Mouse (Mus musculus): ENCODE data around the gene Cep19. TPM values are rescaled to one million over a fixed set of nuclear protein-coding genes. Genes with fewer than 3 reads are reported as not detected.
"Not testable (repeated sequence)": the region's sequence is repeated elsewhere in the genome, so short reads cannot be mapped to it uniquely, and the experiment has no call there.

The Cep19 gene
- polyA plus RNA-seq, 1 experiment from 2014 or later = 43.3 TPM

DNA sequence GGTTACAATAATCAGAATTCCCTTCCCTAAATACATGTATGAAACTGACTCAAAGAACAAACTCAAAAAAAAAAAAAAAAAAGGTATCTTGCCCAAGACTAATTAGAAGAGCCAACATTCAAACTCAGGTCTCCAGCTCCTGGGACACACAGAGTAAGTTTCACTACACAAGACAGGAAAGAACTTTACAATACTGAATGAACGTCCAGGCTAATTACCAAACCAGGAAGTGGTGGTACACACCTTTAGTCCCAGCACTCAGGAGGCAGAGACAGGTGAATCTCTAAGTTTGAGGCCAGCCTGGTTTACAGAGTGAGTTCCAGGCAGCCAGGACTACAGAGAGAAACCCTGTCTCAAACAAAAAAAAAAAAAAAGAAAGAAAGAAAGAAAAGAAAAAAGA is 23.8 kb upstream of the Cep19 start:
- ATAC-seq (replicated peaks; ENCODE audit: low FRiP score) = no peak
- Histone ChIP-seq H3K36me3 (ENCODE audit: control insufficient read depth, insufficient read depth, low read length) (no peaks in the 10 kb centered on the region), H3K9ac (ENCODE audit: low read length) (no peak overlapping the region), H3K4me1 (replicated peaks; ENCODE audit: control insufficient read depth, insufficient read depth, low read length) (0 out of 2 replicates have a peak, but pooled peaks cover 6% of the 10 kb centered on the region), H3K9me3 (ENCODE audit: control insufficient read depth, low read length) (no peaks in the 10 kb centered on the region), H3K27ac (ENCODE audit: low read depth, low read length) (no peak overlapping the region), H3K27me3 (ENCODE audit: control insufficient read depth, insufficient read depth, low read length) (no peaks in the 10 kb centered on the region), H3K4me2 (ENCODE audit: low read depth, low read length, severe bottlenecking) (no peak overlapping the region), H3K4me3 (ENCODE audit: low read depth, low read length) (no peak overlapping the region)
- no peak for DNase-seq (ENCODE audit: low spot score)
- 59% methylated on average over 1 of the region's 1 CpGs for WGBS

DNA sequence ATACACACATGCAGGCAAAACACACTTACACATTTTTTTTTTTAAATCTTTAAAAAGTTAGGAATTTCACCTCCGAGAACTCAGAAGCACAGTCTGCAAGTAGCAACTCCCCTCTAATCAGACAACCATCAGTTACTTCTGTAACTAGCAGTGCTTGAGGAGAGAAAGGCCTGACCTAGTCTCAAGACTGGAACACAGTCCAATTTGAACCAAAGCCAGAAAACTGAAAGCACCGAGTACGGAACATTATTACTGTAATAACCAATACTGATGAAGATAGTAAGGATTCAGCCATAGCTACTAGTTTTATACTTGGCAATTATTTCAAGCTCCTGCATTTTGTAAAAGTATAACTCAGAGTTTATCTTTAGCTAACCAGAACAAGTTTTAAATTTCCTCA is 23.2 kb upstream of the Cep19 start:
- Histone ChIP-seq H3K4me3 (ENCODE audit: low read depth, low read length) (no peak overlapping the region), H3K9me3 (ENCODE audit: control insufficient read depth, low read length) (no peaks in the 10 kb centered on the region), H3K4me1 (replicated peaks; ENCODE audit: control insufficient read depth, insufficient read depth, low read length) (0 out of 2 replicates have a peak, but pooled peaks cover 6% of the 10 kb centered on the region), H3K4me2 (ENCODE audit: low read depth, low read length, severe bottlenecking) (no peak overlapping the region), H3K27me3 (ENCODE audit: control insufficient read depth, insufficient read depth, low read length) (no peaks in the 10 kb centered on the region), H3K9ac (ENCODE audit: low read length) (no peak overlapping the region), H3K27ac (ENCODE audit: low read depth, low read length) (no peak overlapping the region), H3K36me3 (ENCODE audit: control insufficient read depth, insufficient read depth, low read length) (no peaks in the 10 kb centered on the region)
- ATAC-seq (replicated peaks; ENCODE audit: low FRiP score) (no peak), DNase-seq (ENCODE audit: low spot score) (no peak)
- 92% methylated on average over 3 of the region's 3 CpGs for WGBS

DNA sequence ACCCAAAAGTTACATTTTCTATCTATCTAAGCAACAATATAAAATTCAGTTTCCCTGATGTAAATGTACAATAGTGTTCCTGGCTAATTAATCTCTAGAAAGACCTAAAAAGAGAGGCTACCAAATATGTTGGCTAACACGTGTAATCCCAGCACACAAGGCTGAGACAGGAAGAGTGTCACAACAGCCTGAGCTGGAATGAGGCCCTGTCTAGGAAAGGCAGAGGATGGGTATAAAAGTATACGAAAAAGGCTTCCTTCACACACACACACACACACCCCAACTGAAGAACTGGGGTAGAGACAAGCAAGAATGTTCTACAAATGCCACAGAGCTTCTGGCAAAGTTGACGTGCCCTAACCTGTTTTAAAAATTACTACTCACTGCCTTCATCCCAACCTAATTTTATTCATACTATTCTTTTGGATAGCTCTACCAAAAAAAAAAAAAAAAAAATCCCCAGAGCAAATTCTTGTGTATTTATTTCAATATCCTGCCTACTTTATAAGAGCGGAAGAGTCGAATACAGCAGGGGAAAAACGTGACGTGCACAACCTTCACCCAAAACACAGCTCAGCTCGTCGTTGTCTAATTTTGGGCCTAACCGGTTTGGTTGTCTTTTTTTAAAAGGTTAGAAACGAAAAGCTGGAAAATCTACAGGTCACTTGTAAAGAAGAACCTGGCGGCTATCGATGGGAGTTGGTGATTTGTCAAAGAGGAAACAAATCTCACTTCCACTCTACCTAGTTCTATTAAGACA is 21.8 kb upstream of the Cep19 start:
- H3K27me3 ChIP-seq (ENCODE audit: control insufficient read depth, insufficient read depth, low read length) = no peaks in the 10 kb centered on the region
- H3K27ac ChIP-seq (ENCODE audit: low read depth, low read length) = no peak overlapping the region
- no peaks in the 10 kb centered on the region for H3K9me3 ChIP-seq (ENCODE audit: control insufficient read depth, low read length)
- no peaks in the 10 kb centered on the region for H3K36me3 ChIP-seq (ENCODE audit: control insufficient read depth, insufficient read depth, low read length)
- peak overlapping the region; percentile 67 for H3K4me2 ChIP-seq (ENCODE audit: low read depth, low read length, severe bottlenecking)
- ATAC-seq (replicated peaks; ENCODE audit: low FRiP score) = no peak
- peak overlapping the region; percentile 98 for H3K4me3 ChIP-seq (ENCODE audit: low read depth, low read length)
- 17% methylated on average over 13 of the region's 13 CpGs for WGBS
- H3K9ac ChIP-seq (ENCODE audit: low read length) = peak overlapping the region; percentile 99
- 0 out of 2 replicates have a peak, but pooled peaks cover 6% of the 10 kb centered on the region for H3K4me1 ChIP-seq (replicated peaks; ENCODE audit: control insufficient read depth, insufficient read depth, low read length)
- DNase-seq (ENCODE audit: low spot score) = no peak

DNA sequence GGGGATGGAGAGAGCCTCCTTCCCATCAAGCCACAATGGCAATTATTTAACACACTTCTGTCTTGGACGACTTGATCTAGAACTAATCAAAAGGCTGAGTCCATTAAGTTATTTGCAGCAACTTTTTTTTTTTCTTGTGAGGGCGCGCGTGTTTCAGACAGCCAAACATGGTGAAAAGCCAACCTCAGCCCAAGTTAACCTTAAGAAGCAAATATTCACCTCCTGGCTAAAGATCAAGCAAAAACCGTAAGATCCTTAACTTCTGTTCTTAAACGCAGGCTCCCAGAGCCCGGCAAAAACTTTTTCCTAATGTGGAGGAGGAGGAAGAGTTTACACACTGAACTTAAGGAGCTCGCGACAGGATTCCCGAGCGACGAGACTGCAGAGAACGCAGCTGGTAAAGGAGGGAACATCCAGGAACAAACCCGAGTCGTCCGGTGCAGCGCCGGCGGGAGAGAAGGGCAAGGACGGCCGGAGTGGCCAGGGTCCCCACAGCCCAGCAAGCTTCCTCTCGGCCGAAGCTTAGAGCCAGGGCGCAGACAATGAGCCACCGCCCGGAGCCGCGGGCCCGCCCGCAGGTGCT is 21.1 kb upstream of the Cep19 start:
- peak overlapping the region; percentile 98 for H3K4me3 ChIP-seq (ENCODE audit: low read depth, low read length)
- no peaks in the 10 kb centered on the region for H3K27me3 ChIP-seq (ENCODE audit: control insufficient read depth, insufficient read depth, low read length)
- peaks cover 2% of the 10 kb centered on the region for H3K36me3 ChIP-seq (ENCODE audit: control insufficient read depth, insufficient read depth, low read length)
- H3K4me1 ChIP-seq (replicated peaks; ENCODE audit: control insufficient read depth, insufficient read depth, low read length) = 0 out of 2 replicates have a peak, but pooled peaks cover 6% of the 10 kb centered on the region
- peak overlapping the region; percentile 92 for H3K27ac ChIP-seq (ENCODE audit: low read depth, low read length)
- WGBS = under 1% methylated on average over 25 of the region's 30 CpGs
- H3K4me2 ChIP-seq (ENCODE audit: low read depth, low read length, severe bottlenecking) = peak overlapping the region; percentile 67
- DNase-seq (ENCODE audit: low spot score) = no peak
- peak overlapping the region; percentile 99 for H3K9ac ChIP-seq (ENCODE audit: low read length)
- no peaks in the 10 kb centered on the region for H3K9me3 ChIP-seq (ENCODE audit: control insufficient read depth, low read length)
- ATAC-seq (replicated peaks; ENCODE audit: low FRiP score) = no peak

DNA sequence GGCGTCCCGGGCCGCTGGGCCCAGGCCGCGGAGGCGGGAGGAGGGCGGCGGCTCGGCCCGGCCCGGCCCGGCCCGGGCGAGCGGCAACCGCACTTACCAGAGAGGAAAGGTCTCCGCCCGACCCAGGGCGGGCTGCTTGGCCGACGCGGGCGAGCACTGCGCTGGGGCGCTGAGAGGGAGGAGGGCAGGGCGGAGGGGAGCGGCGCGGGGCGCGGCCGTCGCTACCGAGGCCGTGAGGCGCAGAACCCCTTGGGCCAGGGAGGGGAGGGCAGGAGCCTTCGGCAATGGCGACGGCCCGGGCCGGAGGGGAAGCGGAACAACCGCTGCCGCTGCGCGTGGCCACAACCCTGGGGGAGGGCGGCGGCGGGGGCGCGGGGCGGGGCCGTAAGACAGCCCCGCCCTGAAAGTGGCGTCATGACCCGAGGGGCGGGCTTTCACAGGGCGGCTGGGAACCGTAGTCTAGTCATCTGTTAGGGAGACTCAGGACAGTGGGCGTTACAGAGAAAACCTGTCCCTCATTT is 20.5 kb upstream of the Cep19 start, which contains the start of gene Pak2:
TSS of gene Pak2 (minus strand) at position 352 of the 521 bp plus-strand sequence.
- peaks cover 3% of the 10 kb centered on the region for H3K36me3 ChIP-seq (ENCODE audit: control insufficient read depth, insufficient read depth, low read length)
- no peaks in the 10 kb centered on the region for H3K27me3 ChIP-seq (ENCODE audit: control insufficient read depth, insufficient read depth, low read length)
- under 1% methylated on average over 42 of the region's 60 CpGs for WGBS
- peak within 1 kb of the TSS; percentile 98 for H3K4me3 ChIP-seq (ENCODE audit: low read depth, low read length)
- peak; percentile 95 for DNase-seq (ENCODE audit: low spot score)
- peak within 1 kb of the TSS; percentile 67 for H3K4me2 ChIP-seq (ENCODE audit: low read depth, low read length, severe bottlenecking)
- H3K9ac ChIP-seq (ENCODE audit: low read length) = peak within 1 kb of the TSS; percentile 99
- no peaks in the 10 kb centered on the region for H3K9me3 ChIP-seq (ENCODE audit: control insufficient read depth, low read length)
- peak; percentile 96 for ATAC-seq (replicated peaks; ENCODE audit: low FRiP score)
- H3K27ac ChIP-seq (ENCODE audit: low read depth, low read length) = peak within 1 kb of the TSS; percentile 92
- H3K4me1 ChIP-seq (replicated peaks; ENCODE audit: control insufficient read depth, insufficient read depth, low read length) = 0 out of 2 replicates have a peak, but pooled peaks cover 6% of the 10 kb centered on the region

DNA sequence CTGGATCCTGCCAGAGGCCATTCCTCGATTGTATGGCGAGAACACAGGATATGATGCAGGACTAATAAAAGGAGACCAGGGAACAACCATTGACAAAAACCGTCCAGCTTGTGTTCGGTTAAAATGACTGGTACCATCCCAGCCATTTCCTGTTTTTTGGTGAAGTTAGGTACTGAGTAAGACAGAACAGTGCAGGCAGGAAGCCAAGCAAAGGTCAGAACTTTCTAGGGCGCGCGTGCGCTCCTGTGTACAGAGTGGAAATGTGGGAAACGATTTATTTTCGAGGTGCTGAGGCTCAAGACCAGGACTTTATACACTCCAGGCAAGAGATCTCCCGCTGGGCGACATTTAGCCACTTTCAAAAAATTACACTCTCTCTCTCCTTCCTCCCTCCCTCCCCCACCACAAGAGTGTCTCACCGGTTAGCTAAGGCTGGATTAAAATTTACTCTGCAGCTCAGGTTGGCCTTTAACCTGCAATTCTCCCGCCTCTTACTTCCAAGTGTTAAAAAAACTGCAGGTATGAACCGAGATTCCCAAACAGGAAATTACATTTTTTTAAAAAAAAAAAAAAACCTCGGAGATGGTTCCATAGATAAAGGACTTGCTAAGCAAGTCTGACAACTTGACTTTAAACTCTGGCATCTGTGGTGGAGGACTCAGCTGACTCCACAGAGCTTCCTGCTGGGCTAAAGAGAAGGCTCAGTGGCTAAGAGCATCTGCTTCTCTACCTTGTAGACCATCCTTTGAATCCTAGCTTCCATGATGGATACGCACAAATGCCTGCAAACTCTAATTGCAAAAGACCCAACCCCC is 11.8 kb upstream of the Cep19 start:
- Histone ChIP-seq H3K4me3 (ENCODE audit: low read depth, low read length) (no peak overlapping the region), H3K9me3 (ENCODE audit: control insufficient read depth, low read length) (no peaks in the 10 kb centered on the region), H3K27me3 (ENCODE audit: control insufficient read depth, insufficient read depth, low read length) (no peaks in the 10 kb centered on the region), H3K4me1 (replicated peaks; ENCODE audit: control insufficient read depth, insufficient read depth, low read length) (no peaks in the 10 kb centered on the region), H3K36me3 (ENCODE audit: control insufficient read depth, insufficient read depth, low read length) (peaks cover 6% of the 10 kb centered on the region), H3K27ac (ENCODE audit: low read depth, low read length) (no peak overlapping the region), H3K4me2 (ENCODE audit: low read depth, low read length, severe bottlenecking) (no peak overlapping the region), H3K9ac (ENCODE audit: low read length) (no peak overlapping the region)
- 89% methylated on average over 17 of the region's 17 CpGs for WGBS
- no peak for DNase-seq (ENCODE audit: low spot score)
- no peak for ATAC-seq (replicated peaks; ENCODE audit: low FRiP score)

DNA sequence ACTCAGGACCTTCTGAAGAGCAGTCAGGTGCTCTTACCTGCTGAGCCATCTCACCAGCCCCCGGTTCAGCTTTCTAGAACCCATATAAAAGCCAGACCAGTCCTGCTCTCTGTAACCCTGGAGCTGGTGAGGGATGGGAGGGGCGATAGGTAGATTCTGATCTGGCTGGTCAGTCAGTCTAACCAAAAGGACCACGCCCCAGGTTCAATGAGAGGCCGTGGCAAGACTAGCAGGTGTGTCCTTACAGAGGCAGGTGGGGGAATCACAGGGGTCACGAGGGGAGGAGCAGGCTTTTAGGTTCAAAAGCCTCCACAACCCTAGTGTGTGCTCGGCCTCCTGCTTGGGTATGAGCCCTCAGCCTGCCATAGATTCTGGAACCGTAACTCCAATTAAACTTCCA is 8.1 kb upstream of the Cep19 start:
- no peaks in the 10 kb centered on the region for H3K4me1 ChIP-seq (replicated peaks; ENCODE audit: control insufficient read depth, insufficient read depth, low read length)
- DNase-seq (ENCODE audit: low spot score) = no peak

DNA sequence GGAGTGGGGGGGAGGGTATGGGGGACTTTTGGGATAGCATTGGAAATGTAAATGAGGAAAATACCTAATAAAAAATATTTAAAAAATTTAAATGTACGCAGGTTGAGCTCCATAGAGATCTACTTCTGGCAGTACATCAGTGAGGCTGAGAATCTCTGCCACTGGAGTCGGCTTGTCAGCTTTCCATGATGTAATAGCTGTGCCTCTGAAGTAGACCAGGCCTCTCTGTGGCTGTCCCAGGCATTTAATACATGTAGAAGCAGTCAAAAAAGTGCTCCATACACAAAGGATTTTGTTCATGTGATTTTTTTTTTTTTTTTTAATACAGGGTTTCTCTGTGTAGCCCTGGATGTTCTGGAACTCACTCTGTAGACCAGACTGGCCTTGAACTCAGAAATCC is 1.8 kb upstream of the Cep19 start:
- H3K4me1 ChIP-seq (replicated peaks; ENCODE audit: control insufficient read depth, insufficient read depth, low read length); H3K4me3 ChIP-seq (ENCODE audit: low read depth, low read length); H3K9ac ChIP-seq (ENCODE audit: low read length); H3K4me2 ChIP-seq (ENCODE audit: low read depth, low read length, severe bottlenecking); H3K9me3 ChIP-seq (ENCODE audit: control insufficient read depth, low read length); H3K36me3 ChIP-seq (ENCODE audit: control insufficient read depth, insufficient read depth, low read length); H3K27me3 ChIP-seq (ENCODE audit: control insufficient read depth, insufficient read depth, low read length); ATAC-seq (replicated peaks; ENCODE audit: low FRiP score); DNase-seq (ENCODE audit: low spot score); H3K27ac ChIP-seq (ENCODE audit: low read depth, low read length): not testable (repeated sequence)
- WGBS = 90% methylated on average over 2 of the region's 2 CpGs

More for the DNA sequence above, 8.1 kb upstream of the Cep19 start:
- Histone ChIP-seq H3K9me3 (ENCODE audit: control insufficient read depth, low read length) (no peaks in the 10 kb centered on the region), H3K27me3 (ENCODE audit: control insufficient read depth, insufficient read depth, low read length) (no peaks in the 10 kb centered on the region), H3K4me2 (ENCODE audit: low read depth, low read length, severe bottlenecking) (no peak overlapping the region), H3K27ac (ENCODE audit: low read depth, low read length) (no peak overlapping the region), H3K4me3 (ENCODE audit: low read depth, low read length) (no peak overlapping the region), H3K36me3 (ENCODE audit: control insufficient read depth, insufficient read depth, low read length) (peaks cover 3% of the 10 kb centered on the region; the same call in 1 of the 2 replicates), H3K9ac (ENCODE audit: low read length) (no peak overlapping the region)
- ATAC-seq (replicated peaks; ENCODE audit: low FRiP score) = no peak
- WGBS = 97% methylated on average over 7 of the region's 7 CpGs
